Mouse (Mus musculus): ENCODE data around the gene Epb41l1. TPM values are rescaled to one million over a fixed set of nuclear protein-coding genes. Genes with fewer than 3 reads are reported as not detected.

The Epb41l1 gene
- total RNA-seq, 1 experiment: 20.5 TPM

DNA sequence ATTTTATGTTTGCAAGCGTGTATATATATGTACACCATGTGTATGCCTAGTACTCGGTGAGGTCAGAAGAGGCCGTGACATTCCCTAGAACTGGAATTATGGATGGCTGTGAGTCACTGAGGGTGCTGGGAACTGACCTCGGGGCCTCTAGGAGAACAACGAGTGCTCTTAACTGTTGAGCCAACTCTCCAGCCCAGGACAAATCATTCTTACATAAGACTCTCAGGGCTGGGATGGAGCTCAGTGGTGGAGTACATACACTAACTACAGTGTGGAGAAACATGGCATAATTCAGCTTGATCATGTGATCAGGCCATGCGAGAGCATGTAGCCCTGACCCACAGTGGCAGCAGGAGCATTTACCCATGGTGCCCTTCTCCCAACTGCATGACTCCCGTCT, 22.7 kb upstream of the Epb41l1 start:
- in situ Hi-C loops (cut with MboI; ENCODE audit: low sequenced_read_pairs in 2 of 2, unreplicated experiment in 2 of 2): no loop called here
- DNase-seq (ENCODE audit: low read depth, low spot score): no peak
- Histone ChIP-seq H3K9me3 (ENCODE audit: control insufficient read depth, insufficient read depth, low read depth, low read length) (no peaks in the 10 kb centered on the region), H3K27ac (ENCODE audit: insufficient read depth, low read depth, low read length, poor library complexity, severe bottlenecking) (no peak overlapping the region), H3K9ac (ENCODE audit: insufficient read depth, low read depth, low read length, poor library complexity, severe bottlenecking) (no peak overlapping the region), H3K4me1 (ENCODE audit: control insufficient read depth in 2 of 2, insufficient read depth in 2 of 2, low read length in 2 of 2, poor library complexity in 1 of 2) (peaks cover 2 to 14% of the 10 kb centered on the region in 2 experiments; a peak in 3 of 4 replicates), H3K36me3 (ENCODE audit: control insufficient read depth, insufficient read depth, low read length, poor library complexity, severe bottlenecking) (no peaks in the 10 kb centered on the region), H3K4me3 (ENCODE audit: insufficient read depth in 1 of 2, low read depth in 1 of 2, low read length in 2 of 2, poor library complexity in 1 of 2, severe bottlenecking in 1 of 2) (no peak overlapping the region)
- no peak for TF ChIP-seq ZC3H11A (IDR thresholded peaks at IDR 0.05; ENCODE audit: borderline replicate concordance, low read depth, low read length)
- TF ChIP-seq CHD2 (IDR thresholded peaks at IDR 0.05; ENCODE audit: low read depth, low read length): no peak

DNA sequence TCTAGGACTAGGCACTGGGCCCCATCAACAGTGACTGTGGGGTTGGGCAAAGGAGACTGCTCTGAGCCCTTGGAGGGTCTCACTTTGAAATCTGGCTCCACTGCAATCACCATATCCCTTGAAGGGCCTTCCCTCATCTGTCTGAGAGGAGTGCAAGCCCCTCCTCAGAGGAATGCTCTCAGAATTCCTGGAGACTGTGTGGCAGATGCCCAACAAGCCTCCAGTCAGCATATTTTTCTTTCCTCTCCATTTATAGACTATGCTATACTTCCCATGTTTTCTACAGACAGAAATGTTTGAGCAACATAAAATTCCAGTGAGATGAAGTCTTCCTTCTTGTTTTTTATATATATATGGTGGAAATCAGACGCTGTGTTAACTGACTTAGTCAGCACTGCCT, 21.2 kb upstream of the Epb41l1 start:
- Histone ChIP-seq H3K4me3 (ENCODE audit: insufficient read depth in 1 of 2, low read depth in 1 of 2, low read length in 2 of 2, poor library complexity in 1 of 2, severe bottlenecking in 1 of 2) (no peak overlapping the region), H3K9me3 (ENCODE audit: control insufficient read depth, insufficient read depth, low read depth, low read length) (no peaks in the 10 kb centered on the region), H3K36me3 (ENCODE audit: control insufficient read depth, insufficient read depth, low read length, poor library complexity, severe bottlenecking) (no peaks in the 10 kb centered on the region), H3K4me1 (ENCODE audit: control insufficient read depth in 2 of 2, insufficient read depth in 2 of 2, low read length in 2 of 2, poor library complexity in 1 of 2) (peaks cover 2 to 7% of the 10 kb centered on the region in 2 experiments; a peak in 2 of 4 replicates), H3K9ac (ENCODE audit: insufficient read depth, low read depth, low read length, poor library complexity, severe bottlenecking) (no peak overlapping the region), H3K27ac (ENCODE audit: insufficient read depth, low read depth, low read length, poor library complexity, severe bottlenecking) (no peak overlapping the region)
- no peak for DNase-seq (ENCODE audit: low read depth, low spot score)
- in situ Hi-C loops (cut with MboI; ENCODE audit: low sequenced_read_pairs in 2 of 2, unreplicated experiment in 2 of 2): no loop called here
- TF ChIP-seq MAFK (IDR thresholded peaks at IDR 0.05; ENCODE audit: insufficient read depth, low read depth, low read length) (no peak), CHD2 (IDR thresholded peaks at IDR 0.05; ENCODE audit: low read depth, low read length) (no peak), ZNF384 (IDR thresholded peaks at IDR 0.05; ENCODE audit: low read depth, low read length) (no peak), HCFC1 (IDR thresholded peaks at IDR 0.05; ENCODE audit: borderline replicate concordance, insufficient read depth, low read length) (no peak), ZC3H11A (IDR thresholded peaks at IDR 0.05; ENCODE audit: borderline replicate concordance, low read depth, low read length) (no peak)

DNA sequence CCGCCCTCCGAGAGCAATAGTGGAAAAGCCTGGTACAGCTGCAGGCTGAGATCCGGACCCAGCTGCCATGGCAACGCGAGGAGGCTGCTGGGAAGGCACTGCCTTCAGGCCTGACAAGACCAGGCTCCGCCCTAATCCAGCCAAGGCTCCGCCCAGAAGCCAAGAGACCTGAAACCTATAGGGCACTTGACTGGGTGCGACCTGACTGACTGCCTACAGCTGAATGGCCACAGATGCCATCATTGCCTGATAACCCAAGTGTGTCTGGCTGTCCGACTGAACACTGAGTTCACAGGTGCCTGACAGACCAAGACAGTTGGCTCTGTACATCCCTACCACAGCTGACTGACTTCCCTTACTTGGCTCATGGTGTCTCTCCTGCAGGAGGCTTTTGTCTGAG, 19.4 kb upstream of the Epb41l1 start:
- H3K9me3 ChIP-seq (ENCODE audit: control insufficient read depth, insufficient read depth, low read depth, low read length): no peaks in the 10 kb centered on the region
- peaks cover 2 to 7% of the 10 kb centered on the region in 2 experiments; a peak in 2 of 4 replicates for H3K4me1 ChIP-seq (ENCODE audit: control insufficient read depth in 2 of 2, insufficient read depth in 2 of 2, low read length in 2 of 2, poor library complexity in 1 of 2)
- no peak overlapping the region for H3K4me3 ChIP-seq (ENCODE audit: insufficient read depth in 1 of 2, low read depth in 1 of 2, low read length in 2 of 2, poor library complexity in 1 of 2, severe bottlenecking in 1 of 2)
- no peak overlapping the region for H3K9ac ChIP-seq (ENCODE audit: insufficient read depth, low read depth, low read length, poor library complexity, severe bottlenecking)
- no peak for TF ChIP-seq MAFK (IDR thresholded peaks at IDR 0.05; ENCODE audit: insufficient read depth, low read depth, low read length)
- no peak for TF ChIP-seq ZNF384 (IDR thresholded peaks at IDR 0.05; ENCODE audit: low read depth, low read length)
- TF ChIP-seq ZC3H11A (IDR thresholded peaks at IDR 0.05; ENCODE audit: borderline replicate concordance, low read depth, low read length): peak; percentile 7; the same call in 1 of the 2 replicates
- TF ChIP-seq HCFC1 (IDR thresholded peaks at IDR 0.05; ENCODE audit: borderline replicate concordance, insufficient read depth, low read length): no peak
- TF ChIP-seq CHD2 (IDR thresholded peaks at IDR 0.05; ENCODE audit: low read depth, low read length): no peak
- H3K27ac ChIP-seq (ENCODE audit: insufficient read depth, low read depth, low read length, poor library complexity, severe bottlenecking): no peak overlapping the region
- in situ Hi-C loops (cut with MboI; ENCODE audit: low sequenced_read_pairs in 2 of 2, unreplicated experiment in 2 of 2): no loop called here
- no peaks in the 10 kb centered on the region for H3K36me3 ChIP-seq (ENCODE audit: control insufficient read depth, insufficient read depth, low read length, poor library complexity, severe bottlenecking)
- DNase-seq (ENCODE audit: low read depth, low spot score): peak; percentile 90

DNA sequence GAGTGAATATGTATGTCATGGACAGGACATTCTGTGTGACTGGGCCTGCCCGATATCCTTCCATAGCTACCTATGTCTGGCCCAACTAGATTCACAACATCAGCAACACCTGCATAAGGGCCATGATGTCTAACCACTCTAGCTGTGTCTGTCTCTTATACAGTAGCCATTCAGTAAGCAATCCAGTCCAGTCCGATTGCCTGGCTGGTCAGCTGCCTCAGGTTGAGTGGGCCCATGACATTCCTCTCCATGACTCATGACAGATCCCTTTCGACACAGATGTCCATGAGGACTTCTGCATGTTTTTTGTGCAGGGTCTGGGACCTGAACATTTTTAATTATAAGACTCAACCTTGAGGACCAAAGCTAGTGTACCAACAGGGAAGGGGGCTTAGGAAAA, 18.7 kb upstream of the Epb41l1 start:
- Histone ChIP-seq H3K4me1 (ENCODE audit: control insufficient read depth in 2 of 2, insufficient read depth in 2 of 2, low read length in 2 of 2, poor library complexity in 1 of 2) (peaks cover 2 to 8% of the 10 kb centered on the region in 2 experiments; a peak in 2 of 4 replicates), H3K9ac (ENCODE audit: insufficient read depth, low read depth, low read length, poor library complexity, severe bottlenecking) (no peak overlapping the region), H3K9me3 (ENCODE audit: control insufficient read depth, insufficient read depth, low read depth, low read length) (no peaks in the 10 kb centered on the region), H3K36me3 (ENCODE audit: control insufficient read depth, insufficient read depth, low read length, poor library complexity, severe bottlenecking) (no peaks in the 10 kb centered on the region), H3K4me3 (ENCODE audit: insufficient read depth in 1 of 2, low read depth in 1 of 2, low read length in 2 of 2, poor library complexity in 1 of 2, severe bottlenecking in 1 of 2) (no peak overlapping the region), H3K27ac (ENCODE audit: insufficient read depth, low read depth, low read length, poor library complexity, severe bottlenecking) (no peak overlapping the region)
- no peak for TF ChIP-seq HCFC1 (IDR thresholded peaks at IDR 0.05; ENCODE audit: borderline replicate concordance, insufficient read depth, low read length)
- in situ Hi-C loops (cut with MboI; ENCODE audit: low sequenced_read_pairs in 2 of 2, unreplicated experiment in 2 of 2): no loop called here
- DNase-seq (ENCODE audit: low read depth, low spot score): no peak

DNA sequence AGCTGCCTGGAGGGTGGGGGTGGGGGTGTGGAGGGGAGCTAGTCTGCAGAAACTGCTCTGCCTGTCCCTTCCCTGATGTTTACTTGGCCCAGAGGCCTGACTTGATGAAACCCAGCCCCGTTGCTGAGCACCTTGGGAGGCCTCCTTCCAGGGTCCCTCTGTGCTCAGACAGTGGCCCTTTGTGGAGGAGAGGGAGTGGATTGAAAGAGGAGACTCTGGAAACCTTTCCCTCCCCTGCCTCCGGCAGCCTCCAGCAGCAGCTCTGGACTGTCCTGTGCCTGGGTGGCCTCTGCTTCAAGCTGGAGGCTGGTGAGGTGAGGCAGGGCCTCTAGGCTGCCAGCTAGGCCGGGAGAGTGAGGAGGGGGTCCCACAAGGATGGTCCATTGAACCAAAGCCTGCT, 13.7 kb upstream of the Epb41l1 start:
- Histone ChIP-seq H3K27ac (ENCODE audit: insufficient read depth, low read depth, low read length, poor library complexity, severe bottlenecking) (peak overlapping the region; percentile 80), H3K9ac (ENCODE audit: insufficient read depth, low read depth, low read length, poor library complexity, severe bottlenecking) (peak overlapping the region; percentile 31; the same call in 1 of the 2 replicates), H3K9me3 (ENCODE audit: control insufficient read depth, insufficient read depth, low read depth, low read length) (no peaks in the 10 kb centered on the region), H3K4me3 (ENCODE audit: insufficient read depth in 1 of 2, low read depth in 1 of 2, low read length in 2 of 2, poor library complexity in 1 of 2, severe bottlenecking in 1 of 2) (no peak overlapping the region), H3K4me1 (ENCODE audit: control insufficient read depth in 2 of 2, insufficient read depth in 2 of 2, low read length in 2 of 2, poor library complexity in 1 of 2) (peaks cover 0 to 9% of the 10 kb centered on the region in 2 experiments; a peak in 2 of 4 replicates), H3K36me3 (ENCODE audit: control insufficient read depth, insufficient read depth, low read length, poor library complexity, severe bottlenecking) (no peaks in the 10 kb centered on the region)
- no peak for DNase-seq (ENCODE audit: low read depth, low spot score)
- in situ Hi-C loops (cut with MboI; ENCODE audit: low sequenced_read_pairs in 2 of 2, unreplicated experiment in 2 of 2): no loop called here
- no peak for TF ChIP-seq CHD2 (IDR thresholded peaks at IDR 0.05; ENCODE audit: low read depth, low read length)
- TF ChIP-seq ZNF384 (IDR thresholded peaks at IDR 0.05; ENCODE audit: low read depth, low read length): no peak
- no peak for TF ChIP-seq HCFC1 (IDR thresholded peaks at IDR 0.05; ENCODE audit: borderline replicate concordance, insufficient read depth, low read length)
- no peak for TF ChIP-seq ZC3H11A (IDR thresholded peaks at IDR 0.05; ENCODE audit: borderline replicate concordance, low read depth, low read length)
- TF ChIP-seq MAFK (IDR thresholded peaks at IDR 0.05; ENCODE audit: insufficient read depth, low read depth, low read length): no peak
